Comparison of ENCODE assay signal across 29 mouse cellular contexts in genomic region chr9:29060293-29060692, GRCm38 (mm10).
DNase-seq lines count a peak whose midpoint lies in the region; ATAC-seq and TF ChIP-seq lines count a peak whose summit lies in the region.
"Had no signal": no experiment of that assay in that cellular context is flagged by ENCODE, and none has a peak within 500 bp of the region (broad histone marks: within the 10 kb centered on the region; RNA-seq: fewer than 3 reads in every experiment).

No protein-coding gene starts in this region.

- H3K4me1 ChIP-seq in kidney, adult 2 months (ENCODE audit: control insufficient read depth, insufficient read depth, low read length) = no peaks in the 10 kb centered on the region
- H3K4me1 ChIP-seq: forebrain, embryonic 15.5 days; intestine, embryonic 15.5 days; limb, embryonic 12.5 days; liver, embryonic 15.5 days; stomach, embryonic 15.5 days had no signal

- no peak overlapping the region for H3K27ac ChIP-seq in kidney, adult 2 months (ENCODE audit: insufficient read depth, low read depth, low read length)
- H3K27ac ChIP-seq: embryonic facial prominence, embryonic 13.5 days; forebrain, embryonic 10.5 days; forebrain, embryonic 15.5 days; hindbrain, embryonic 12.5 days; hindbrain, postnatal 0 days; intestine, embryonic 15.5 days; layer of hippocampus, adult 2 months; left cerebral cortex, adult 2 months; limb, embryonic 12.5 days; liver, embryonic 15.5 days; stomach, embryonic 15.5 days had no signal

- no peak for TF ChIP-seq POLR2A in kidney, adult 2 months (IDR thresholded peaks at IDR 0.05; ENCODE audit: low read depth, low read length)

- no peaks in the 10 kb centered on the region for H3K27me3 ChIP-seq in kidney, adult 2 months (replicated peaks; ENCODE audit: control insufficient read depth, insufficient read depth, low read length)
- H3K27me3 ChIP-seq: CH12.LX; embryonic facial prominence, embryonic 13.5 days; forebrain, embryonic 15.5 days; hindbrain, embryonic 12.5 days; intestine, embryonic 15.5 days; limb, embryonic 12.5 days; liver, embryonic 15.5 days; stomach, embryonic 15.5 days had no signal

- H3K4me3 ChIP-seq in kidney, adult 2 months (ENCODE audit: insufficient read depth, low read depth, low read length) = no peak overlapping the region
- H3K4me3 ChIP-seq: embryonic facial prominence, embryonic 13.5 days; forebrain, embryonic 10.5 days; forebrain, embryonic 15.5 days; hindbrain, embryonic 12.5 days; intestine, embryonic 15.5 days; layer of hippocampus, adult 2 months; left cerebral cortex, adult 2 months; limb, embryonic 12.5 days; liver, embryonic 15.5 days; stomach, embryonic 15.5 days had no signal

- WGBS in kidney, adult 2 months = 27% methylated on average over 6 of the region's 6 CpGs

- no peaks in the 10 kb centered on the region for H3K36me3 ChIP-seq in kidney, adult 2 months (ENCODE audit: control insufficient read depth, insufficient read depth, low read length)
- H3K36me3 ChIP-seq: embryonic facial prominence, embryonic 13.5 days; forebrain, embryonic 10.5 days; forebrain, embryonic 15.5 days; hindbrain, embryonic 12.5 days; intestine, embryonic 15.5 days; limb, embryonic 12.5 days; liver, embryonic 15.5 days; stomach, embryonic 15.5 days had no signal

- DNase-seq in cerebellum, adult 11-12 months = peak; percentile 42
- peak; percentile 8 for DNase-seq in kidney, adult 2 months
- DNase-seq in kidney, adult 8-10 months = no peak
- peak; percentile 2 for DNase-seq in R1 (ENCODE audit: low read depth, low spot score)
- peak; percentile 51 to 56 for DNase-seq in cerebellum, postnatal 25 days
- no peak for DNase-seq in retina, embryonic 14.5 days (ENCODE audit: low spot score)
- DNase-seq: adrenal gland, adult 8-10 months; gastrocnemius, postnatal 14 days; heart, postnatal 36 days; kidney, postnatal 14 days; lung, embryonic 14.5 days; lung, postnatal 14 days; midbrain, embryonic 14.5 days; retina, postnatal 1 day; right cerebral cortex, postnatal 25 days; thymus, postnatal 14 days had no signal

- TF ChIP-seq CTCF in kidney, adult 2 months (conservative IDR thresholded peaks at IDR 0.05; ENCODE audit: insufficient read depth, insufficient read length, low read depth, low read length) = no peak

- ATAC-seq in cerebellum, adult (ENCODE audit: insufficient number of reproducible peaks, low FRiP score, low TSS enrichment) = no peak
- ATAC-seq: forebrain, embryonic 15.5 days; hindbrain, postnatal 0 days; intestine, embryonic 15.5 days had no signal

Comparison
In these comparisons a context has a peak if more than half of its experiments do, and no peak if none do; other contexts are left out.
1. DNase-seq: peak in cerebellum, adult 11-12 months (single experiment), kidney, adult 2 months (single experiment), R1 (single experiment) and cerebellum, postnatal 25 days (2 of 2); none in kidney, adult 8-10 months (0 of 2) and retina, embryonic 14.5 days (single experiment).